In the genomic region with DNA sequence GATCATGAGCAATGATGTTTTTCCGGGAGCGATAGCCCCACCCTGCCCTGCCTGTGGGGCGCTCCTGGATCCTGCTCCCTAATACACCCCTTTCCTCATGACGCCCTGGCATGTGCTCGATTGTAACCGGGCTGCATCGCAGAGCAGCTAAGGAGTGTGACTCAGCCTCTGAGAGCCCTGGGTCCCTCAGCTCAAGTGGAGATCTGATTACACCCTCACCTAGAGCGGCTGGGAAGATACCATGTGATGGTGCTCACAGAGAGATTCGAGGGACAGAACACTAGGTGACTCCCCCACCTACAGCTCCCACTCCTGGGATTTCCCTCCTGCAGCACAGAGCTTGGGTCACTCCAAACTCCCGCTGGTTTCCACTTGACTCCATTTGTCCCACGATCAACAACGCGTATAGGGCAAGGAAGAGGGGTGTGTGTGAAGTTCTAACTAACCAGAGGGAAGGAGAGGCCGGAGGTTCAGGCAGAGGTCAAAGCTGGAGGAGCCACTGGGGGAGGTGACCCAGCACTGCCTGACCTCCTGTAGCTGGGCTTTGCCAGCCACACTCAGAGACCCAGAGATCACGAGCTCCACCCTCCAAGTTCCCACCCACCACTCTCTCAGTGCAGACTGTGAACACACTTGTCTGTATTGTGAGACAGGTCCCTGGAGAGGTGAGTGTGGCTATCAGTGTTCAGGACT, we compare ENCODE assay signal across 17 mouse cellular contexts.
A peak's percentile ranks its signal among the peaks of the same experiment; 100 is the strongest.
DNase-seq lines count a peak whose midpoint lies in the region; ATAC-seq and TF ChIP-seq lines count a peak whose summit lies in the region.
"Had no signal": no experiment of that assay in that cellular context is flagged by ENCODE, and none has a peak within 500 bp of the region (broad histone marks: within the 10 kb centered on the region; RNA-seq: fewer than 3 reads in every experiment).

No protein-coding gene starts in this region.

- H3K9ac ChIP-seq in hindbrain, postnatal 0 days (replicated peaks; ENCODE audit: low read length): no peak overlapping the region
- H3K9ac ChIP-seq in hindbrain, embryonic 13.5 days: no peak overlapping the region
- H3K9ac ChIP-seq in lung, embryonic 14.5 days: no peak overlapping the region
- H3K9ac ChIP-seq in intestine, embryonic 14.5 days (ENCODE audit: low read length): no peak overlapping the region
- H3K9ac ChIP-seq in stomach, postnatal 0 days (ENCODE audit: low read length): no peak overlapping the region
- H3K9ac ChIP-seq: embryonic facial prominence, embryonic 15.5 days; forebrain, embryonic 12.5 days; liver, embryonic 14.5 days; neural tube, embryonic 12.5 days had no signal

- peak; percentile 21; the same call in 1 of the 2 replicates for ATAC-seq in hindbrain, postnatal 0 days
- no peak for ATAC-seq in hindbrain, embryonic 13.5 days (ENCODE audit: low FRiP score)
- ATAC-seq in lung, embryonic 14.5 days (ENCODE audit: insufficient read depth): peak; percentile 66
- ATAC-seq in intestine, embryonic 14.5 days (replicated peaks; ENCODE audit: low FRiP score, low TSS enrichment, low read depth): 0 out of 2 replicates have a peak, but pooled peaks have one; percentile 45
- ATAC-seq in stomach, postnatal 0 days (ENCODE audit: low FRiP score, low TSS enrichment): peak; percentile 59; the same call in 1 of the 2 replicates
- ATAC-seq: activated CD4-positive, CD25-positive, alpha-beta regulatory T cell, adult 4 months had no signal

- no peaks in the 10 kb centered on the region for H3K36me3 ChIP-seq in hindbrain, postnatal 0 days (ENCODE audit: insufficient read depth, low read length)
- no peaks in the 10 kb centered on the region for H3K36me3 ChIP-seq in hindbrain, embryonic 13.5 days
- H3K36me3 ChIP-seq in lung, embryonic 14.5 days (ENCODE audit: insufficient read depth): no peaks in the 10 kb centered on the region
- no peaks in the 10 kb centered on the region for H3K36me3 ChIP-seq in intestine, embryonic 14.5 days (ENCODE audit: control insufficient read depth, insufficient read depth, low read length)
- no peaks in the 10 kb centered on the region for H3K36me3 ChIP-seq in stomach, postnatal 0 days (ENCODE audit: control insufficient read depth, insufficient read depth, low read length)
- H3K36me3 ChIP-seq: embryonic facial prominence, embryonic 15.5 days; forebrain, embryonic 12.5 days; neural tube, embryonic 12.5 days had no signal

- 74% methylated on average over 15 of the region's 15 CpGs for whole genome bisulfite sequencing in hindbrain, postnatal 0 days
- WGBS in hindbrain, embryonic 13.5 days: 68% methylated on average over 15 of the region's 15 CpGs
- 25% methylated on average over 15 of the region's 15 CpGs for WGBS in lung, embryonic 14.5 days
- WGBS in intestine, embryonic 14.5 days: 36% methylated on average over 15 of the region's 15 CpGs
- 36% methylated on average over 15 of the region's 15 CpGs for WGBS in stomach, postnatal 0 days

- no peaks in the 10 kb centered on the region for H3K27me3 ChIP-seq in hindbrain, postnatal 0 days (ENCODE audit: insufficient read depth, low read length)
- peaks cover 3% of the 10 kb centered on the region; the same call in 1 of the 2 replicates for H3K27me3 ChIP-seq in hindbrain, embryonic 13.5 days
- H3K27me3 ChIP-seq in lung, embryonic 14.5 days (ENCODE audit: insufficient read depth, low read length): no peaks in the 10 kb centered on the region
- H3K27me3 ChIP-seq in intestine, embryonic 14.5 days (replicated peaks; ENCODE audit: control insufficient read depth, insufficient read depth, low read length): no peaks in the 10 kb centered on the region
- no peaks in the 10 kb centered on the region for H3K27me3 ChIP-seq in stomach, postnatal 0 days (ENCODE audit: control insufficient read depth, insufficient read depth, low read length)
- H3K27me3 ChIP-seq: embryonic facial prominence, embryonic 15.5 days; forebrain, embryonic 12.5 days; neural tube, embryonic 12.5 days had no signal

- TF ChIP-seq CTCF in hindbrain, postnatal 0 days (IDR thresholded peaks at IDR 0.05; ENCODE audit: low read depth): no peak
- no peak for TF ChIP-seq CTCF in lung, embryonic 14.5 days (IDR thresholded peaks at IDR 0.05; ENCODE audit: low read depth)
- no peak for TF ChIP-seq CTCF in stomach, postnatal 0 days (IDR thresholded peaks at IDR 0.05; ENCODE audit: low read depth)

- H3K27ac ChIP-seq in hindbrain, postnatal 0 days: no peak overlapping the region
- no peak overlapping the region for H3K27ac ChIP-seq in hindbrain, embryonic 13.5 days
- no peak overlapping the region for H3K27ac ChIP-seq in lung, embryonic 14.5 days (ENCODE audit: low read depth)
- no peak overlapping the region for H3K27ac ChIP-seq in intestine, embryonic 14.5 days (ENCODE audit: low read depth)
- H3K27ac ChIP-seq in stomach, postnatal 0 days (replicated peaks): no peak overlapping the region
- H3K27ac ChIP-seq: embryonic facial prominence, embryonic 15.5 days; forebrain, embryonic 12.5 days; heart, adult 2 months; liver, embryonic 14.5 days; neural tube, embryonic 12.5 days had no signal

- no peak overlapping the region for H3K4me2 ChIP-seq in hindbrain, postnatal 0 days (ENCODE audit: low read depth, low read length)
- H3K4me2 ChIP-seq in hindbrain, embryonic 13.5 days: no peak overlapping the region
- no peak overlapping the region for H3K4me2 ChIP-seq in lung, embryonic 14.5 days
- H3K4me2 ChIP-seq in intestine, embryonic 14.5 days (ENCODE audit: low read length): no peak overlapping the region
- no peak overlapping the region for H3K4me2 ChIP-seq in stomach, postnatal 0 days (replicated peaks; ENCODE audit: low read depth)
- H3K4me2 ChIP-seq: embryonic facial prominence, embryonic 15.5 days; forebrain, embryonic 12.5 days; neural tube, embryonic 12.5 days had no signal

- H3K4me3 ChIP-seq in hindbrain, postnatal 0 days (ENCODE audit: low read length): no peak overlapping the region
- H3K4me3 ChIP-seq in hindbrain, embryonic 13.5 days: no peak overlapping the region
- H3K4me3 ChIP-seq in lung, embryonic 14.5 days (ENCODE audit: low read depth, low read length): no peak overlapping the region
- H3K4me3 ChIP-seq in intestine, embryonic 14.5 days (ENCODE audit: low read depth, low read length): no peak overlapping the region
- H3K4me3 ChIP-seq in stomach, postnatal 0 days (ENCODE audit: low read depth, low read length): no peak overlapping the region
- H3K4me3 ChIP-seq: embryonic facial prominence, embryonic 15.5 days; forebrain, embryonic 12.5 days; heart, adult 2 months; megakaryocyte, embryonic 14.5 days; neural tube, embryonic 12.5 days had no signal

- TF ChIP-seq EP300 in stomach, postnatal 0 days (optimal IDR thresholded peaks at IDR 0.05): no peak

- DNase-seq in hindbrain, postnatal 0 days (ENCODE audit: low spot score): no peak
- peak; percentile 32 for DNase-seq in lung, embryonic 14.5 days
- no peak for DNase-seq in lung, postnatal 4 days
- DNase-seq in intestine, embryonic 14.5 days (ENCODE audit: low spot score): no peak
- no peak for DNase-seq in stomach, postnatal 0 days (ENCODE audit: low spot score)
- DNase-seq in adrenal gland, postnatal 10 days: no peak
- DNase-seq: heart, adult 2 months; heart, postnatal 36 days; left cerebral cortex, postnatal 4 days; right cerebral cortex, postnatal 25 days had no signal

- H3K4me1 ChIP-seq in hindbrain, postnatal 0 days (ENCODE audit: insufficient read depth, low read length): no peaks in the 10 kb centered on the region
- H3K4me1 ChIP-seq in hindbrain, embryonic 13.5 days (replicated peaks): peaks cover 5% of the 10 kb centered on the region; the same call in 1 of the 2 replicates
- no peaks in the 10 kb centered on the region for H3K4me1 ChIP-seq in lung, embryonic 14.5 days (ENCODE audit: insufficient read depth)
- no peaks in the 10 kb centered on the region for H3K4me1 ChIP-seq in intestine, embryonic 14.5 days (replicated peaks; ENCODE audit: control insufficient read depth, insufficient read depth, low read length)
- no peaks in the 10 kb centered on the region for H3K4me1 ChIP-seq in stomach, postnatal 0 days (replicated peaks; ENCODE audit: control insufficient read depth, insufficient read depth)
- H3K4me1 ChIP-seq: embryonic facial prominence, embryonic 15.5 days; megakaryocyte, embryonic 14.5 days; neural tube, embryonic 12.5 days had no signal

- H3K9me3 ChIP-seq in hindbrain, postnatal 0 days (ENCODE audit: low read length): no peaks in the 10 kb centered on the region
- no peaks in the 10 kb centered on the region for H3K9me3 ChIP-seq in hindbrain, embryonic 13.5 days
- H3K9me3 ChIP-seq in lung, embryonic 14.5 days (ENCODE audit: low read depth, low read length): no peaks in the 10 kb centered on the region
- no peaks in the 10 kb centered on the region for H3K9me3 ChIP-seq in intestine, embryonic 14.5 days (ENCODE audit: control insufficient read depth, low read length)
- H3K9me3 ChIP-seq in stomach, postnatal 0 days (ENCODE audit: control insufficient read depth, low read length): no peaks in the 10 kb centered on the region
- H3K9me3 ChIP-seq: embryonic facial prominence, embryonic 15.5 days; forebrain, embryonic 12.5 days; neural tube, embryonic 12.5 days had no signal
